8 mouse cellular contexts compared by ENCODE assay signal in genomic region chr8:105305211-105306145, GRCm38 (mm10). TPM values are rescaled to one million over a fixed set of nuclear protein-coding genes. Genes with fewer than 3 reads are reported as not detected.
DNase-seq lines count a peak whose midpoint lies in the region; ATAC-seq and TF ChIP-seq lines count a peak whose summit lies in the region.

TSS of gene Elmo3 (plus strand) at chr8:105305601.

- 0 out of 2 replicates have a peak within 1 kb of the TSS, but pooled peaks have one; percentile 18 for H3K27ac ChIP-seq in brown adipose tissue, adult 24 weeks (replicated peaks; ENCODE audit: low read depth, low read length)
- H3K27ac ChIP-seq in forebrain, embryonic 11.5 days (ENCODE audit: low read depth, low read length): no peak within 1 kb of the TSS
- H3K27ac ChIP-seq in hindbrain, postnatal 0 days: peak within 1 kb of the TSS; percentile 46; the same call in 1 of the 2 replicates
- peak within 1 kb of the TSS; percentile 38; the same call in 1 of the 2 replicates for H3K27ac ChIP-seq in limb, embryonic 14.5 days (replicated peaks; ENCODE audit: low read depth, low read length)
- H3K27ac ChIP-seq in midbrain, embryonic 12.5 days (replicated peaks): peak within 1 kb of the TSS; percentile 46; the same call in 1 of the 2 replicates

- 0 out of 2 replicates have a peak, but pooled peaks have one; percentile 32 for TF ChIP-seq POLR2A in limb, embryonic 14.5 days (IDR thresholded peaks at IDR 0.05; ENCODE audit: borderline replicate concordance, extremely low read depth, insufficient read depth, insufficient read length)

- H3K9ac ChIP-seq in forebrain, embryonic 11.5 days (ENCODE audit: low read length): peak within 1 kb of the TSS; percentile 39; the same call in 1 of the 2 replicates
- H3K9ac ChIP-seq in hindbrain, postnatal 0 days (replicated peaks; ENCODE audit: low read length): peak within 1 kb of the TSS; percentile 39
- peak within 1 kb of the TSS; percentile 54 for H3K9ac ChIP-seq in limb, embryonic 14.5 days (ENCODE audit: low read depth, low read length, severe bottlenecking)
- H3K9ac ChIP-seq in midbrain, embryonic 12.5 days (replicated peaks): peak within 1 kb of the TSS; percentile 37

- ATAC-seq in forebrain, embryonic 11.5 days (replicated peaks; ENCODE audit: low FRiP score): peak; percentile 60
- ATAC-seq in hindbrain, postnatal 0 days: peak; percentile 75
- ATAC-seq in limb, embryonic 14.5 days (ENCODE audit: low FRiP score, low read depth): peak; percentile 47
- ATAC-seq in midbrain, embryonic 12.5 days (ENCODE audit: low FRiP score, low read depth): peak; percentile 39

- peak; percentile 23; the same call in 1 of the 2 replicates for TF ChIP-seq CTCF in hindbrain, postnatal 0 days (IDR thresholded peaks at IDR 0.05; ENCODE audit: low read depth)

- DNase-seq in layer of hippocampus, adult 18-20 months (ENCODE audit: low spot score in 2 of 2): peak; percentile 43 to 46
- no peak for DNase-seq in layer of hippocampus, adult 8-10 months (ENCODE audit: low spot score in 2 of 2)
- peak; percentile 69 for DNase-seq in forebrain, embryonic 11.5 days (ENCODE audit: low spot score)
- peak; percentile 62 for DNase-seq in hindbrain, postnatal 0 days (ENCODE audit: low spot score)
- DNase-seq in limb, embryonic 14.5 days (ENCODE audit: low spot score): peak; percentile 28
- DNase-seq in testis, postnatal 14 days (ENCODE audit: low spot score): peak; percentile 63

- WGBS in forebrain, embryonic 11.5 days: 7% methylated on average over 28 of the region's 30 CpGs
- 6% methylated on average over 30 of the region's 30 CpGs for WGBS in hindbrain, postnatal 0 days
- 9% methylated on average over 20 of the region's 30 CpGs for WGBS in limb, embryonic 14.5 days
- WGBS in midbrain, embryonic 12.5 days: 10% methylated on average over 27 of the region's 30 CpGs

- H3K4me3 ChIP-seq in brown adipose tissue, adult 24 weeks (ENCODE audit: insufficient read depth, low read depth, low read length): peak within 1 kb of the TSS; percentile 46
- H3K4me3 ChIP-seq in forebrain, embryonic 11.5 days (ENCODE audit: low read depth, low read length): no peak within 1 kb of the TSS
- H3K4me3 ChIP-seq in hindbrain, postnatal 0 days (ENCODE audit: low read length): peak within 1 kb of the TSS; percentile 23; the same call in 1 of the 2 replicates
- H3K4me3 ChIP-seq in limb, embryonic 14.5 days (replicated peaks; ENCODE audit: low read length): peak within 1 kb of the TSS; percentile 33
- peak within 1 kb of the TSS; percentile 12; the same call in 1 of the 2 replicates for H3K4me3 ChIP-seq in midbrain, embryonic 12.5 days

- peak within 1 kb of the TSS; percentile 33 for H3K4me2 ChIP-seq in forebrain, embryonic 11.5 days (ENCODE audit: low read depth, low read length, severe bottlenecking)
- H3K4me2 ChIP-seq in hindbrain, postnatal 0 days (ENCODE audit: low read depth, low read length): peak within 1 kb of the TSS; percentile 56
- peak within 1 kb of the TSS; percentile 66 for H3K4me2 ChIP-seq in limb, embryonic 14.5 days (replicated peaks; ENCODE audit: low read depth, low read length, severe bottlenecking)
- peak within 1 kb of the TSS; percentile 42 for H3K4me2 ChIP-seq in midbrain, embryonic 12.5 days (replicated peaks)

- peaks cover 17% of the 10 kb centered on the region for H3K36me3 ChIP-seq in forebrain, embryonic 11.5 days (ENCODE audit: control insufficient read depth, insufficient read depth, low read length)
- H3K36me3 ChIP-seq in hindbrain, postnatal 0 days (ENCODE audit: insufficient read depth, low read length): peaks cover 48% of the 10 kb centered on the region
- peaks cover 69% of the 10 kb centered on the region for H3K36me3 ChIP-seq in limb, embryonic 14.5 days (ENCODE audit: control insufficient read depth, insufficient read depth, low read length)
- peaks cover 78% of the 10 kb centered on the region for H3K36me3 ChIP-seq in midbrain, embryonic 12.5 days

- H3K9me3 ChIP-seq in forebrain, embryonic 11.5 days (ENCODE audit: control insufficient read depth, low read length): no peaks in the 10 kb centered on the region
- H3K9me3 ChIP-seq in hindbrain, postnatal 0 days (ENCODE audit: low read length): no peaks in the 10 kb centered on the region
- no peaks in the 10 kb centered on the region for H3K9me3 ChIP-seq in limb, embryonic 14.5 days (ENCODE audit: control insufficient read depth, low read length)
- no peaks in the 10 kb centered on the region for H3K9me3 ChIP-seq in midbrain, embryonic 12.5 days

- H3K27me3 ChIP-seq in forebrain, embryonic 11.5 days (ENCODE audit: control insufficient read depth, insufficient read depth, low read length): no peaks in the 10 kb centered on the region
- no peaks in the 10 kb centered on the region for H3K27me3 ChIP-seq in hindbrain, postnatal 0 days (ENCODE audit: insufficient read depth, low read length)
- H3K27me3 ChIP-seq in limb, embryonic 14.5 days (ENCODE audit: control insufficient read depth, insufficient read depth, low read length): no peaks in the 10 kb centered on the region
- no peaks in the 10 kb centered on the region for H3K27me3 ChIP-seq in midbrain, embryonic 12.5 days

- H3K4me1 ChIP-seq in brown adipose tissue, adult 24 weeks (ENCODE audit: control insufficient read depth, insufficient read depth, insufficient read length, low read length): peaks cover 5% of the 10 kb centered on the region; the same call in 1 of the 2 replicates
- peaks cover 5% of the 10 kb centered on the region for H3K4me1 ChIP-seq in forebrain, embryonic 11.5 days (replicated peaks; ENCODE audit: control insufficient read depth, insufficient read depth, low read length)
- peaks cover 14% of the 10 kb centered on the region for H3K4me1 ChIP-seq in hindbrain, postnatal 0 days (ENCODE audit: insufficient read depth, low read length)
- H3K4me1 ChIP-seq in limb, embryonic 14.5 days (ENCODE audit: control insufficient read depth, insufficient read depth, low read length): peaks cover 18% of the 10 kb centered on the region
- H3K4me1 ChIP-seq in midbrain, embryonic 12.5 days: peaks cover 12% of the 10 kb centered on the region

RNA-seq across cellular contexts. Expression of gene Elmo3, which starts in this region (rescaled TPM):
- under 1 TPM; 0.79 to 0.97 TPM for total RNA-seq in layer of hippocampus, adult 18-20 months (2021)
- total RNA-seq in layer of hippocampus, adult 8-10 months (2022): 1 to 10 TPM in 2 of 4 experiments, under 1 TPM in 2; 0.63 to 2.3 (median 1.4) TPM
- polyA plus RNA-seq in brown adipose tissue, adult 24 weeks (2012; ENCODE audit: insufficient read depth, insufficient read length, missing spikeins): 1.1 and 4.7 TPM in 2 replicates
- 2.4 and 2.6 TPM in 2 replicates for polyA plus RNA-seq in forebrain, embryonic 11.5 days (2014; fragmentation: Nextera tagmentation; extraction: Ambion mirVana)
- total RNA-seq in hindbrain, postnatal 0 days (2014; rRNA removed): 1.2 and 1.5 TPM in 2 replicates
- polyA plus RNA-seq in hindbrain, postnatal 0 days (2015; fragmentation: Nextera tagmentation; extraction: Ambion mirVana): 1.6 and 1.7 TPM in 2 replicates
- polyA plus RNA-seq in limb, embryonic 14.5 days (2012; rRNA removed): 8.8 and 9.6 TPM in 2 replicates
- 7.3 and 7.7 TPM in 2 replicates for polyA plus RNA-seq in limb, embryonic 14.5 days (2014; fragmentation: Nextera tagmentation; extraction: Ambion mirVana)
- 1.7 and 2.4 TPM in 2 replicates for polyA plus RNA-seq in midbrain, embryonic 12.5 days (2016; fragmentation: Nextera tagmentation; extraction: Ambion mirVana)

Comparison
In these comparisons a context has a peak if more than half of its experiments do, and no peak if none do; other contexts are left out.
1. Peak in DNase-seq in layer of hippocampus, adult 18-20 months; RNA of the gene not detected or under 1 TPM.
2. DNase-seq: peak in forebrain, embryonic 11.5 days (single experiment), hindbrain, postnatal 0 days (single experiment), limb, embryonic 14.5 days (single experiment) and testis, postnatal 14 days (single experiment); none in layer of hippocampus, adult 8-10 months (0 of 2).
3. Peak in every context shown above with its lines, with median percentiles within 50 percentile points of each other: ATAC-seq, H3K4me2 ChIP-seq and H3K9ac ChIP-seq.